Mouse (Mus musculus) MEL (cell line): ENCODE measurements around the gene Cldn11. TPM values are rescaled to one million over a fixed set of nuclear protein-coding genes. Genes with fewer than 3 reads are reported as not detected.
"Not testable (repeated sequence)": the region's sequence is repeated elsewhere in the genome, so short reads cannot be mapped to it uniquely, and the experiment has no call there.

Source experiments
- DNase-seq: peaks from one replicate; pipeline ENCODE4 v3.0.0; 2011; ENCODE audit warnings: low read depth, low spot score
- H3K27ac ChIP-seq: 2 replicates; pipeline ENCODE4 v1.5.1; 2012; ENCODE audit warnings: low read depth, mild to moderate bottlenecking, control low read depth, low read length, moderate library complexity; ENCODE audit not compliant: control insufficient read depth
- H3K27me3 ChIP-seq, 2 experiments: fragments of 150-350 bp in 1 of 2; sonication (generic) in 1 of 2; 2 replicates each; pipeline ENCODE4 v1.6.1; 2012; ENCODE audit warnings: low read length in 2 of 2, mild to moderate bottlenecking in 2 of 2, improper control_type of control experiment in 1 of 2, moderate library complexity in 1 of 2; ENCODE audit not compliant: insufficient read depth in 2 of 2, control insufficient read depth in 1 of 2
- H3K36me3 ChIP-seq, 2 experiments: 2 replicates each; pipeline ENCODE4 v1.6.1; 2012 to 2014; ENCODE audit warnings: low read length in 2 of 2, improper control_type of control experiment in 1 of 2, inconsistent platforms in 1 of 2, mild to moderate bottlenecking in 1 of 2; ENCODE audit not compliant: insufficient read depth in 2 of 2, control insufficient read depth in 1 of 2
- H3K4me1 ChIP-seq, 2 experiments: fragments of 150-350 bp in 1 of 2; sonication (generic) in 1 of 2; 2 replicates each; pipeline ENCODE4 v1.6.1; 2012; ENCODE audit warnings: low read length in 2 of 2, improper control_type of control experiment in 1 of 2, mild to moderate bottlenecking in 1 of 2; ENCODE audit not compliant: insufficient read depth in 2 of 2, control insufficient read depth in 1 of 2
- H3K4me3 ChIP-seq, 2 experiments: fragments of 150-350 bp in 1 of 2; sonication (generic) in 1 of 2; 2 replicates each; pipeline ENCODE4 v1.5.1; 2012; ENCODE audit warnings: low read depth in 2 of 2, low read length in 2 of 2, mild to moderate bottlenecking in 2 of 2, moderate library complexity in 2 of 2, control low read depth in 1 of 2, improper control_type of control experiment in 1 of 2; ENCODE audit not compliant: control insufficient read depth in 1 of 2, insufficient read depth in 1 of 2
- H3K79me2 ChIP-seq: 2 replicates; pipeline ENCODE4 v1.6.1; 2012; ENCODE audit warnings: mild to moderate bottlenecking, low read length, moderate library complexity; ENCODE audit not compliant: control insufficient read depth, poor library complexity, insufficient read depth
- H3K9ac ChIP-seq: 2 replicates; pipeline ENCODE4 v1.6.1; 2012; ENCODE audit warnings: low read depth, mild to moderate bottlenecking, control low read depth, low read length, moderate library complexity; ENCODE audit not compliant: control insufficient read depth, poor library complexity, severe bottlenecking
- H3K9me3 ChIP-seq: fragments of 150-350 bp; sonication (generic); replicated peaks from 2 replicates; pipeline ENCODE4 v1.6.1; 2012; ENCODE audit warnings: mild to moderate bottlenecking, low read length, improper control_type of control experiment, moderate library complexity; ENCODE audit not compliant: insufficient read depth
- E2F4 ChIP-seq: IDR thresholded peaks from 2 replicates; pipeline ENCODE4 v1.6.1; 2011; ENCODE audit warnings: low read depth, low read length, improper control_type of control experiment, borderline replicate concordance
- EP300 ChIP-seq, 2 experiments: IDR thresholded peaks; 2 replicates each; pipeline ENCODE4 v1.6.1; 2011; ENCODE audit warnings: improper control_type of control experiment in 2 of 2, low read length in 2 of 2, low read depth in 1 of 2, mild to moderate bottlenecking in 1 of 2
- ETS1 ChIP-seq: IDR thresholded peaks from 2 replicates; pipeline ENCODE4 v1.6.1; 2012; ENCODE audit warnings: low read depth, mild to moderate bottlenecking, inconsistent platforms, low read length, improper control_type of control experiment, moderate library complexity
- GABPA ChIP-seq: IDR thresholded peaks from 2 replicates; pipeline ENCODE4 v1.6.1; 2012; ENCODE audit warnings: low read depth, mild to moderate bottlenecking, inconsistent platforms, low read length, improper control_type of control experiment, moderate library complexity
- GATA1 ChIP-seq: IDR thresholded peaks from 2 replicates; pipeline ENCODE4 v1.6.1; 2011; ENCODE audit warnings: low read depth, low read length, improper control_type of control experiment
- HCFC1 ChIP-seq: IDR thresholded peaks from 2 replicates; pipeline ENCODE4 v1.6.1; 2012; ENCODE audit warnings: low read depth, mild to moderate bottlenecking, inconsistent platforms, low read length, improper control_type of control experiment, moderate library complexity
- JUND ChIP-seq: IDR thresholded peaks from 2 replicates; pipeline ENCODE4 v1.6.1; 2011; ENCODE audit warnings: low read depth, mild to moderate bottlenecking, improper control_type of control experiment, low read length
- MAFK ChIP-seq: IDR thresholded peaks from 2 replicates; pipeline ENCODE4 v1.6.1; 2011; ENCODE audit warnings: low read depth, mild to moderate bottlenecking, low read length, improper control_type of control experiment, borderline replicate concordance
- MAX ChIP-seq: IDR thresholded peaks from 2 replicates; pipeline ENCODE4 v1.6.1; 2011; ENCODE audit warnings: low read length, improper control_type of control experiment
- MXI1 ChIP-seq: IDR thresholded peaks from 2 replicates; pipeline ENCODE4 v1.6.1; 2011; ENCODE audit warnings: mild to moderate bottlenecking, low read depth, low read length, improper control_type of control experiment
- NRF1 ChIP-seq: IDR thresholded peaks from 2 replicates; pipeline ENCODE4 v1.6.1; 2014; ENCODE audit warnings: low read depth, mild to moderate bottlenecking, inconsistent platforms, low read length, improper control_type of control experiment, moderate library complexity; ENCODE audit not compliant: poor library complexity, insufficient read depth, severe bottlenecking
- RAD21 ChIP-seq: IDR thresholded peaks from 2 replicates; pipeline ENCODE4 v1.6.1; 2011; ENCODE audit warnings: mild to moderate bottlenecking, low read depth, low read length, improper control_type of control experiment
- SMC3 ChIP-seq: IDR thresholded peaks from 2 replicates; pipeline ENCODE4 v1.6.1; 2011; ENCODE audit warnings: low read depth, low read length, improper control_type of control experiment
- TCF12 ChIP-seq: IDR thresholded peaks from 2 replicates; pipeline ENCODE4 v1.6.1; 2014; ENCODE audit warnings: low read depth, mild to moderate bottlenecking, inconsistent platforms, low read length, improper control_type of control experiment, moderate library complexity
- ZKSCAN1 ChIP-seq: IDR thresholded peaks from 2 replicates; pipeline ENCODE4 v1.6.1; 2012; ENCODE audit warnings: low read depth, mild to moderate bottlenecking, inconsistent platforms, low read length, improper control_type of control experiment, moderate library complexity
- ZMIZ1 ChIP-seq: IDR thresholded peaks from 2 replicates; pipeline ENCODE4 v1.6.1; 2012; ENCODE audit warnings: low read depth, mild to moderate bottlenecking, inconsistent platforms, low read length, improper control_type of control experiment, moderate library complexity
- ZNF384 ChIP-seq: IDR thresholded peaks from 2 replicates; pipeline ENCODE4 v1.6.1; 2012; ENCODE audit warnings: low read depth, mild to moderate bottlenecking, inconsistent platforms, low read length, improper control_type of control experiment
- polyA plus RNA-seq, 2 experiments: library from polyadenylated mRNA; stranded (reverse) in 1 of 2; unstranded in 1 of 2; fragments of >175 nt in 1 of 2; fragments of >200 nt in 1 of 2; gene quantifications; 2 replicates each; pipeline versions ENCODE4 v1.2.1 to v1.2.4; 2012; ENCODE audit warnings: low replicate concordance in 2 of 2, low read depth in 1 of 2; ENCODE audit not compliant: insufficient read length in 2 of 2, insufficient read depth in 1 of 2, missing spikeins in 1 of 2
- total RNA-seq: library from RNA; depleted of rRNA; stranded (reverse); fragments of 300-350 nt; gene quantifications from 2 replicates; pipeline ENCODE4 v1.2.3, GENCODE M21; 2012

Cldn11 gene
- total and polyA plus RNA-seq, 3 experiments = not detected

DNA sequence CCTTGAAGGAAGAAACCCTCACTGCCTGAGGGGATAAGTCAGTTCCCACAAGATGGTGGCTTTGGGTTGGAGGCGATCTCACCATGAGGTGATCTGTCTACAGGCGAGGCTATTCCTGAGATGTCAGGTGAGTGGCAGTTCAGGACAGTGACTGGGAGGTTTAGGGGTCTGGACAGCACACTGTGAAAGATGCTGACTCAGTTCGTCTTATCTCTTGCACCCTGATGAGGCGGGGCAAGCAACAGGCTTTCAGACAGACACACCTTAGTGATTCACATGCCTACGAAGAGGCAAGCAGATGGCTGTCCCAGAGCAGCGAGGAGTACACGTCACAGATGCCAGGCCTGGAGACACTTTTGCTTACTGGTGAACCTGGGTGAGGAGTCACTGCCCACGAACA, 15.5 kb upstream of the Cldn11 start:
- Histone ChIP-seq H3K4me1 (peaks cover 0 to 20% of the 10 kb centered on the region in 2 experiments), H3K27ac (no peak overlapping the region), H3K9me3 (no peaks in the 10 kb centered on the region), H3K9ac (no peak overlapping the region), H3K79me2 (no peaks in the 10 kb centered on the region), H3K4me3 (no peak overlapping the region), H3K27me3 (no peaks in the 10 kb centered on the region)
- TF ChIP-seq MAFK (peak; percentile 76), TCF12 (no peak), HCFC1 (no peak), GATA1 (peak; percentile 43; the same call in 1 of the 2 replicates), GABPA (no peak), ETS1 (peak; percentile 50; the same call in 1 of the 2 replicates), RAD21 (no peak), MXI1 (no peak), ZKSCAN1 (no peak), MAX (no peak), JUND (no peak), NRF1 (no peak), SMC3 (no peak), EP300 (IDR thresholded peaks at IDR 0.05; ENCODE audit: low read depth in 1 of 2, low read length in 2 of 2) (no peak), ZNF384 (no peak)
- TF ChIP-seq, all 39 proteins: peak for 3
- DNase-seq = peak; percentile 55
- H3K36me3 ChIP-seq = peaks cover 0 to 14% of the 10 kb centered on the region in 2 experiments; a peak in 2 of 4 replicates

DNA sequence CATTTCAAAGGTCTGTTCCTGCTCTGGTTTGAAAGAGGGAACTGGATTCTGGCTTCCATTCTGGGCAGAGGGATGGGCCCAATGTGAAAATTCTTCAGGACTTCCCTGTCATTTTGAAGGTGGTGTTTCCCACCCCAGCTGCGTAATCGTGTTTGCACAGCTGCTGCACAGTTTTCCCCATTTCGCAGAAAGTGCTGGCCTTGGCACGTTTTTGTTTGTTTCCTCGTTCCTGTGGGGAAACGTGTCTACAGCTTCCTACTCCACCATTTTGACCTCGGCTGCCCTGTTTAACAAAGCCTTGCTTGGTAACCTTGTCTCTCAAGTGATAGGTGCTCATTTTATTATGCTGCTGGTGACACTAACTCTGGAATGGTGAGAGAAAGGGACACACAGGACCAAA, 15.0 kb upstream of the Cldn11 start:
- no peak for TF ChIP-seq ZMIZ1
- no peak for TF ChIP-seq SMC3
- no peak for TF ChIP-seq ZNF384
- TF ChIP-seq E2F4 = no peak
- no peak for TF ChIP-seq MAX
- no peaks in the 10 kb centered on the region for H3K27me3 ChIP-seq
- peaks cover 0 to 15% of the 10 kb centered on the region in 2 experiments; a peak in 3 of 4 replicates for H3K4me1 ChIP-seq
- no peak overlapping the region for H3K4me3 ChIP-seq
- no peaks in the 10 kb centered on the region for H3K9me3 ChIP-seq
- peaks cover 0 to 10% of the 10 kb centered on the region in 2 experiments; a peak in 2 of 4 replicates for H3K36me3 ChIP-seq
- DNase-seq = no peak
- no peaks in the 10 kb centered on the region for H3K79me2 ChIP-seq
- H3K27ac ChIP-seq = no peak overlapping the region
- no peak overlapping the region for H3K9ac ChIP-seq

DNA sequence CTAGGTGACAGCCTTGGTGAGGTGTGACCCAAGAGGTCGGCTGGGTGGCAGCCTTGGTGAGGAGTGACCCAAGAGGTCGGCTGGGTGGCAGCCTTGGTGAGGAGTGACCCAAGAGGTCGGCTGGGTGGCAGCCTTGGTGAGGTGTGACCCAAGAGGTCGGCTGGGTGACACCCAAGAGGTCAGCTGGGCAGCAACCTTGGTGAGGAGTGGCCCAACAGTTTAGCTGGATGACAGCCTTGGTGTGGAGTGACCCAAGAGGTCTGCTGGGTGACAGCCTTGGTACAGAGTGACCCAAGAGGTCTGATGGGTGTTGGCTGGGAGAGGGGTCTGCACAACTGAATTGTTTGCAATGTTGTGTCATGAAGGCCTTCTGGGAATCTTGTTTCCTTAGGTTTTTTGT, 13.1 kb upstream of the Cldn11 start:
- H3K27ac ChIP-seq = not testable (repeated sequence)

More for the DNA sequence above, 13.1 kb upstream of the Cldn11 start:
- DNase-seq, H3K9ac ChIP-seq, H3K9me3 ChIP-seq, H3K79me2 ChIP-seq, H3K27me3 ChIP-seq, H3K4me3 ChIP-seq, H3K36me3 ChIP-seq: not testable (repeated sequence)
- peaks cover 0 to 13% of the 10 kb centered on the region in 2 experiments; a peak in 3 of 4 replicates for H3K4me1 ChIP-seq
